Mouse (Mus musculus) lung, embryonic 14.5 days (tissue): ENCODE measurements at regions not wholly inside any gene's neighbourhood (a gene's known extent, or its start where the extent isn't known, plus 50 kb on each side); places are given as distances from the start of the nearest gene placed in this dataset.

Experiments
- ATAC-seq: fragments of 200-750 bp; cut with Nextera tagmentation; 2 replicates; pipeline ENCODE4 v1.8.0; 2017; ENCODE audit warnings: mild to moderate bottlenecking, moderate TSS enrichment, moderate library complexity; ENCODE audit not compliant: insufficient read depth
- DNase-seq: peaks from one replicate; pipeline ENCODE4 v3.0.0-alpha.2; 2015
- H3K27ac ChIP-seq: fragments of 300-500 bp; sonication (generic); 2 replicates; pipeline ENCODE4 v1.5.1; 2014; ENCODE audit warnings: low read depth, mild to moderate bottlenecking, moderate library complexity
- H3K27me3 ChIP-seq: fragments of 300-500 bp; sonication (generic); 2 replicates; pipeline ENCODE4 v1.6.1; 2014; ENCODE audit warnings: low read length, control low read depth; ENCODE audit not compliant: insufficient read depth
- H3K36me3 ChIP-seq: fragments of 300-500 bp; sonication (generic); 2 replicates; pipeline ENCODE4 v1.6.1; 2014; ENCODE audit warnings: control low read depth; ENCODE audit not compliant: insufficient read depth
- H3K4me1 ChIP-seq: fragments of 300-500 bp; sonication (generic); 2 replicates; pipeline ENCODE4 v1.6.1; 2014; ENCODE audit warnings: antibody characterized with exemption, control low read depth; ENCODE audit not compliant: insufficient read depth
- H3K4me2 ChIP-seq: fragments of 300-500 bp; sonication (generic); 2 replicates; pipeline ENCODE4 v1.6.1; 2014; ENCODE audit warnings: mild to moderate bottlenecking
- H3K4me3 ChIP-seq: fragments of 300-500 bp; sonication (generic); 2 replicates; pipeline ENCODE4 v1.5.1; 2014; ENCODE audit warnings: low read depth, low read length
- H3K9ac ChIP-seq: fragments of 300-500 bp; sonication (generic); 2 replicates; pipeline ENCODE4 v1.6.1; 2014
- H3K9me3 ChIP-seq: fragments of 300-500 bp; sonication (generic); 2 replicates; pipeline ENCODE4 v1.6.1; 2016; ENCODE audit warnings: low read depth, low read length, control low read depth
- CTCF ChIP-seq: IDR thresholded peaks from 2 replicates; pipeline ENCODE4 v1.5.1; 2016; ENCODE audit warnings: antibody characterized with exemption, low read depth
- WGBS: fragments of 180-500 bp; shearing (Covaris S2); extraction: QIAGEN DNeasy Blood & Tissue Kit; methylation state at CpG from one replicate; pipeline ENCODE4 v1.1.7; 2014; 5-methylcytosine and 5-hydroxymethylcytosine counted together

DNA sequence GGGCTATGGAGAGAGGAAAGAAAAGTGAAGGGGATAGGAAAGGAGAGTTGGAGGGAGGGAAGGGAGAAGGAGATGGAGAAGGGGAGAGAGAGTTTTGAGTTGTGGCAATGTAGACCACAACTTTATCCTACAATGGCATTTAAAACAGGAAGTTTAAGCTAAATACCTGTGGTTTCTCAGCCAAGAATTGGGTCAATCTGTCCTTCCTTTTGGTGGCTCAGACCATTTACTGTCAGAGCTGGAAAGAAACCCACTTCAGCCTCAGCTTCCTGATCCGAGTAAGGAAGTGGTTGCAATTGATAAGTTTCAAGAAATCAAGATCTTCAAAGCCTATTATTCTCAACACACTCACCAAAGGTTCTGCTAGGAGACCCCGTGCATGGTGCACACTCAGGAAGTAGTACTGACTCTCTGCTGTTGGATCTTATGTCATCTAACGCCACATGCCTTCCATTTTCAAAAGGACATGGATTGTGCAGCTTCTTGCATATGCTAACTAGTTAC lies 158.9 kb downstream of the Trib2 start:
- Histone ChIP-seq H3K36me3 (no peaks in the 10 kb centered on the region), H3K4me1 (no peaks in the 10 kb centered on the region), H3K27me3 (no peaks in the 10 kb centered on the region), H3K4me3 (no peak overlapping the region), H3K27ac (no peak overlapping the region), H3K9ac (no peak overlapping the region), H3K9me3 (no peaks in the 10 kb centered on the region), H3K4me2 (no peak overlapping the region)
- 70% methylated on average over 3 of the region's 3 CpGs for WGBS
- ATAC-seq = no peak
- no peak for TF ChIP-seq CTCF
- no peak for DNase-seq

DNA sequence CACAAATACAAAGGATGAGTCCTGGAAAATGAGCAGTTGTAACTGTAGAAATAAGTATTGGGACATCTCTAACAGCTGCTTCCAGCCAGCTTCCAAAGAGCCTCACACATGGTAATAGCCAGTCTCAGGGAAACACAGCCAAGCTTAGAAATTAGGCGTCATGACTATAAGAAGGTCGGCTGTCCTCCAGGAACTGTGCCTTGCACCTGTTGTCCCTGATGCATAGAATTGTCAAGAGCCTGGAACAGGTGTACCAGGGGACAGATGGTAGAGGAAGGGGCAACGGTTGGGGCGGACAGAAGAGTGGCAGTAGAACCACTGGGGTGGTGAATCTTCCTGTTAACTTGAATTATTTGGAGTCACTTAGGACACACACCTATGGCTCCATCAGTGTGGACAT lies 162.1 kb downstream of the Trib2 start:
- Histone ChIP-seq H3K9ac (no peak overlapping the region), H3K4me3 (no peak overlapping the region), H3K27me3 (no peaks in the 10 kb centered on the region), H3K9me3 (no peaks in the 10 kb centered on the region), H3K36me3 (no peaks in the 10 kb centered on the region), H3K27ac (no peak overlapping the region), H3K4me2 (no peak overlapping the region), H3K4me1 (no peaks in the 10 kb centered on the region)
- ATAC-seq (no peak), DNase-seq (no peak)
- no peak for TF ChIP-seq CTCF
- WGBS = 86% methylated on average over 4 of the region's 4 CpGs

DNA sequence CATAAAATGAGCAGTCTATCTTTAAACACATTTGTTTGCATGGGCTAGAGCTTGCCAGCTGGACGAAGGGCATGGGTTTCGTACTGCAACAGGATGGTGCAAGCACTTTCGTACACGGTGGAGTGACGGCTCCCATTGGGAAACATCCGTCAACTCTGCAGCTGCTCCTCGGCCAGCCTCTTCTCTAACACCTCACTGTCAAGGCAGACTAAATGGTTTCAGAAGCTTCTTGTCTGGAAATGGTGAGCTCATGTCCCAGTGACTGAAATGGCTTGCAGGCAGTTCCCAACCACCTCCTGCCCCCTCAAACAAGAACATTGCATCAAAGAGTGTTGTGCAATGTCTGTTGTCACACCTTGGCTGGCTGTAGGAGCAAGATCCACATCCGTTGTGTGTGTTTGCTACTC lies 163.4 kb downstream of the Trib2 start:
- no peak overlapping the region for H3K9ac ChIP-seq
- 29% methylated on average over 8 of the region's 8 CpGs for WGBS
- no peak for TF ChIP-seq CTCF
- ATAC-seq = peak; percentile 81
- no peaks in the 10 kb centered on the region for H3K9me3 ChIP-seq
- H3K4me2 ChIP-seq = no peak overlapping the region; the same call in 1 of the 2 replicates
- H3K4me3 ChIP-seq = no peak overlapping the region
- H3K4me1 ChIP-seq = no peaks in the 10 kb centered on the region
- H3K27ac ChIP-seq = no peak overlapping the region
- H3K36me3 ChIP-seq = no peaks in the 10 kb centered on the region
- DNase-seq = peak; percentile 52
- H3K27me3 ChIP-seq = no peaks in the 10 kb centered on the region

DNA sequence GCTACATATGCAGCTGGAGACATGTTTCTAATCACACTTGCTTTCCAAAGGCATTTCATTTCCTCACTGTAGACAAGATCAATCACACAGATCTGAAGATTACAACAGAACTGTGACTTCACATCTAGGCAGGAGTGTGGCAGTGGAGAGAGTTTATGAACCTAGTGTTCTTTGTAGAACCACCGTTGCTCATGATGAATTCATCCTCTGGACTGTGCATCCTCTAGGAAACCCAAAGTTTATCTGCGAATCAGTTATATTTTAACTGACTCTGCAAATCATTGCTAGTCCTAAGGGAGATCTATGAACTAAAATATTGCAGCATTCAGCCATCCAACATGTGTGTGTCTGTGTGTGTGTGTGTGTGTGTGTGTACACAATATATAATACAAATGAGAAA lies 165.4 kb downstream of the Trib2 start:
- ATAC-seq (no peak), DNase-seq (no peak)
- Histone ChIP-seq H3K4me1 (no peaks in the 10 kb centered on the region), H3K36me3 (no peaks in the 10 kb centered on the region), H3K9ac (no peak overlapping the region), H3K4me2 (no peak overlapping the region), H3K4me3 (no peak overlapping the region), H3K27me3 (no peaks in the 10 kb centered on the region), H3K27ac (no peak overlapping the region), H3K9me3 (no peaks in the 10 kb centered on the region)
- TF ChIP-seq CTCF = no peak
- WGBS = 78% methylated on average over 2 of the region's 2 CpGs

DNA sequence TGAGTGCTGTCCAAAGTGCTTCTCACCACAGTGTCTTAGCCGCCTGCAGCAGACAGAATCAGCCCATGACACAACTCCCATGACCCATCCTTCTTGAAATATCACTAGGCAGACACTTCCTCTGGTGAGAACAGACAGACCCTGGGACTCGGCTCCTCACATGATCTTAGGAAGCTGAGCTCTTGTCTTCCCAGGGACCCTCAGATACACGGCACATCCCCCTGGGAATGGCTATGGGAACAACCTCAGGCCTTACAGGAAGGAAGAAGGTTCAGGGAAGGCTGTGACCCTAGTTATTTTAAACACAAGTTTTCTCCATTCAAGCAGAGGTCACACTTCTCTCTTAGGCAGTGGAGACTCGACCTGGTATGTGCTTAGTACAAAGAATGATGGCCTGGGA lies 166.8 kb downstream of the Trib2 start:
- no peak overlapping the region for H3K4me3 ChIP-seq
- WGBS = 61% methylated on average over 4 of the region's 4 CpGs
- no peak for DNase-seq
- H3K4me2 ChIP-seq = no peak overlapping the region
- TF ChIP-seq CTCF = no peak
- ATAC-seq = no peak
- no peaks in the 10 kb centered on the region for H3K9me3 ChIP-seq
- no peaks in the 10 kb centered on the region for H3K4me1 ChIP-seq
- no peak overlapping the region for H3K27ac ChIP-seq
- H3K27me3 ChIP-seq = no peaks in the 10 kb centered on the region
- no peaks in the 10 kb centered on the region for H3K36me3 ChIP-seq
- H3K9ac ChIP-seq = no peak overlapping the region

DNA sequence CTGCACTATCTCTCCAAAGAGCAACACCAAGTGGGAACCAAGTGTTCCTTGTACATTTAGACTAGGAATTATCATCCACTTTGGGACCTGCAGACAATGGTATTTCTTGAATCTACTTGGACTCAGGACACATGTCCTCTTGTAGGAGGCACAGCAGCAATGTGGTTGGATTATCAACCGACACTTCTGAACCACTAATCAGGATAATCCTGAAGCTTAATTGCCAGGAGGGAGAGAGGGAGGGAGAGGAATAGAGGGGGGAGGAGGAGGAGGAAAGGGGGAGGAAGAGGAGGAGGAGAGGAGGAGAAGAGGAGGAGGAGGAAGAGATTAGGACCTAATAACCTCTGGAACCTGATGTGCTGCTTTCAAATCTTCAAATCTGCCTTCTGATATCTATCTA lies 167.5 kb downstream of the Trib2 start:
- H3K4me1 ChIP-seq = no peaks in the 10 kb centered on the region
- no peaks in the 10 kb centered on the region for H3K36me3 ChIP-seq
- 63% methylated on average over 1 of the region's 1 CpGs for WGBS
- H3K4me2 ChIP-seq = no peak overlapping the region
- no peak overlapping the region for H3K27ac ChIP-seq
- H3K9ac ChIP-seq = no peak overlapping the region
- DNase-seq (no peak), ATAC-seq (no peak)
- no peaks in the 10 kb centered on the region for H3K27me3 ChIP-seq
- TF ChIP-seq CTCF = no peak
- H3K9me3 ChIP-seq = no peaks in the 10 kb centered on the region
- H3K4me3 ChIP-seq = no peak overlapping the region

DNA sequence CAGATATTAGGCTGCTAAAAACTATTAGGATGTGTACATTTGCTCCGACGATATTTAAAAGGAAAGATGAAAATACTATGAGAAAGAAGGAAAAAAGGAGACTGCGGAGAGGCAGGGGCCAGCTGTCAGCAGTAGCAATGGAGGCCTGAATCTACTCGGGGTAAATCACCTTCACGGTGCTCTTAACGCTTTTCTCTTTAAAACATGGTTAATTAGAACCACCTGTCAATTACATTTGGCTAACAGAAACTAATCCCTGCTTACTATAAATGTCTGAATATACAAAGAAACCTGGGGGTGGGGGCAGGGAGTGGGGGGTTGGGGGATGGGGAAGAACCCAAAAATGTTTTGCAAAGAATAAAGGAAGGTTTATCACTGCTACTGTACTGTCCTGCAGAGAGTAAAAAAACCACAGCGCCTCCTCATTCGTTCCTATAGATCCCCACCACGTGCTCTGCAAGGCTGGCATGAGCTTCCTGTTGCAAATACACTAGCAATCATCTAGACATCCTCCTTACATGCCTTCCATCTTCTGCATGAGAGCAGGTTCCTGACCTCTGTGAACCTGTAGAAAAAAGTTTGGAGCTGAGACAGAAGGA lies 172.5 kb downstream of the Trib2 start:
- 56% methylated on average over 9 of the region's 9 CpGs for WGBS
- DNase-seq = no peak
- no peak for ATAC-seq
- TF ChIP-seq CTCF = no peak
- Histone ChIP-seq H3K27ac (no peak overlapping the region), H3K27me3 (no peaks in the 10 kb centered on the region), H3K36me3 (no peaks in the 10 kb centered on the region), H3K4me1 (0 out of 2 replicates have a peak, but pooled peaks cover 4% of the 10 kb centered on the region), H3K4me2 (no peak overlapping the region), H3K9me3 (no peaks in the 10 kb centered on the region), H3K4me3 (no peak overlapping the region), H3K9ac (no peak overlapping the region)
